Mouse (Mus musculus): ENCODE measurements around the gene Cntnap5c. TPM values are rescaled to one million over a fixed set of nuclear protein-coding genes. Genes with fewer than 3 reads are reported as not detected.
"Not testable (repeated sequence)": the region's sequence is repeated elsewhere in the genome, so short reads cannot be mapped to it uniquely, and the experiment has no call there.

The Cntnap5c gene
- polyA plus RNA-seq, 1 experiment from 2014 or later, result not detected

- H3K27ac ChIP-seq, result no peak overlapping the region
- no peaks in the 10 kb centered on the region for H3K27me3 ChIP-seq
- no peak for ATAC-seq (replicated peaks; ENCODE audit: insufficient number of reproducible peaks, insufficient read depth, low FRiP score, low read depth)
- no peaks in the 10 kb centered on the region for H3K4me1 ChIP-seq (replicated peaks)
- no peak overlapping the region for H3K9ac ChIP-seq
- H3K36me3 ChIP-seq, result no peaks in the 10 kb centered on the region
- H3K9me3 ChIP-seq (replicated peaks), result no peaks in the 10 kb centered on the region
- no peak overlapping the region for H3K4me2 ChIP-seq
- no peak overlapping the region for H3K4me3 ChIP-seq
These were observed 68.0 kb downstream of the Cntnap5c start for GRCm38 (mm10) chr17:57837090-57837971.

- not testable (repeated sequence) for H3K27me3 ChIP-seq; H3K4me1 ChIP-seq (replicated peaks); H3K9me3 ChIP-seq (replicated peaks); H3K4me2 ChIP-seq; H3K36me3 ChIP-seq; H3K9ac ChIP-seq; H3K27ac ChIP-seq; ATAC-seq (replicated peaks; ENCODE audit: insufficient number of reproducible peaks, insufficient read depth, low FRiP score, low read depth); H3K4me3 ChIP-seq
- no CpG with 5 or more reads among the region's 4 CpGs for WGBS
These were observed 86.4 kb downstream of the Cntnap5c start for GRCm38 (mm10) chr17:57855811-57856210.

- Histone ChIP-seq H3K4me1 (replicated peaks) (no peaks in the 10 kb centered on the region), H3K9ac (no peak overlapping the region)
These were observed 96.6 kb downstream of the Cntnap5c start for GRCm38 (mm10) chr17:57865996-57866395.

GRCm38 (mm10) chr17:57887742-57888389, 118.5 kb downstream of the Cntnap5c start:
- no peak for ATAC-seq (replicated peaks; ENCODE audit: insufficient number of reproducible peaks, insufficient read depth, low FRiP score, low read depth)

More at GRCm38 (mm10) chr17:57865996-57866395, 96.6 kb downstream of the Cntnap5c start:
- H3K27ac ChIP-seq, result no peak overlapping the region
- no peak overlapping the region for H3K4me3 ChIP-seq
- no peak for ATAC-seq (replicated peaks; ENCODE audit: insufficient number of reproducible peaks, insufficient read depth, low FRiP score, low read depth)
- H3K27me3 ChIP-seq, result no peaks in the 10 kb centered on the region
- H3K4me2 ChIP-seq, result no peak overlapping the region
- no peaks in the 10 kb centered on the region for H3K36me3 ChIP-seq
- no peaks in the 10 kb centered on the region for H3K9me3 ChIP-seq (replicated peaks)

GRCm38 (mm10) chr17:57911770-57912293, 142.5 kb downstream of the Cntnap5c start:
- Histone ChIP-seq H3K27me3 (no peaks in the 10 kb centered on the region), H3K36me3 (no peaks in the 10 kb centered on the region), H3K9me3 (replicated peaks) (no peaks in the 10 kb centered on the region), H3K4me3 (no peak overlapping the region), H3K9ac (no peak overlapping the region), H3K4me2 (no peak overlapping the region), H3K27ac (no peak overlapping the region), H3K4me1 (replicated peaks) (no peaks in the 10 kb centered on the region)
- ATAC-seq (replicated peaks; ENCODE audit: insufficient number of reproducible peaks, insufficient read depth, low FRiP score, low read depth), result no peak

More at GRCm38 (mm10) chr17:57887742-57888389, 118.5 kb downstream of the Cntnap5c start:
- H3K27ac ChIP-seq, result no peak overlapping the region
- H3K4me3 ChIP-seq, result no peak overlapping the region
- H3K9ac ChIP-seq, result no peak overlapping the region
- H3K4me2 ChIP-seq, result no peak overlapping the region
- no peaks in the 10 kb centered on the region for H3K27me3 ChIP-seq
- 65% methylated on average over 4 of the region's 4 CpGs for WGBS
- no peaks in the 10 kb centered on the region for H3K36me3 ChIP-seq
- no peaks in the 10 kb centered on the region for H3K9me3 ChIP-seq (replicated peaks)
- no peaks in the 10 kb centered on the region for H3K4me1 ChIP-seq (replicated peaks)

GRCm38 (mm10) chr17:57984230-57984629, 214.9 kb downstream of the Cntnap5c start:
- no peaks in the 10 kb centered on the region for H3K36me3 ChIP-seq
- no peaks in the 10 kb centered on the region for H3K9me3 ChIP-seq (replicated peaks)
- H3K4me2 ChIP-seq, result no peak overlapping the region
- H3K9ac ChIP-seq, result no peak overlapping the region
- ATAC-seq (replicated peaks; ENCODE audit: insufficient number of reproducible peaks, insufficient read depth, low FRiP score, low read depth), result no peak
- no peak overlapping the region for H3K27ac ChIP-seq
- H3K27me3 ChIP-seq, result no peaks in the 10 kb centered on the region
- H3K4me3 ChIP-seq, result no peak overlapping the region
- 71% methylated on average over 3 of the region's 3 CpGs for WGBS
- no peaks in the 10 kb centered on the region for H3K4me1 ChIP-seq (replicated peaks)

GRCm38 (mm10) chr17:57988420-57988819, 219.1 kb downstream of the Cntnap5c start:
- no peak overlapping the region for H3K4me3 ChIP-seq
- 43% methylated on average over 2 of the region's 2 CpGs for WGBS
- H3K4me2 ChIP-seq, result no peak overlapping the region
- no peaks in the 10 kb centered on the region for H3K36me3 ChIP-seq
- H3K9ac ChIP-seq, result no peak overlapping the region
- no peaks in the 10 kb centered on the region for H3K9me3 ChIP-seq (replicated peaks)
- H3K4me1 ChIP-seq (replicated peaks), result no peaks in the 10 kb centered on the region
- no peak overlapping the region for H3K27ac ChIP-seq
- H3K27me3 ChIP-seq, result no peaks in the 10 kb centered on the region
- no peak for ATAC-seq (replicated peaks; ENCODE audit: insufficient number of reproducible peaks, insufficient read depth, low FRiP score, low read depth)

GRCm38 (mm10) chr17:57996461-57996860, 227.1 kb downstream of the Cntnap5c start:
- Histone ChIP-seq H3K4me1 (replicated peaks) (no peaks in the 10 kb centered on the region), H3K9me3 (replicated peaks) (no peaks in the 10 kb centered on the region), H3K27ac (no peak overlapping the region), H3K9ac (no peak overlapping the region), H3K36me3 (no peaks in the 10 kb centered on the region), H3K27me3 (no peaks in the 10 kb centered on the region), H3K4me3 (no peak overlapping the region), H3K4me2 (no peak overlapping the region)
- no peak for ATAC-seq (replicated peaks; ENCODE audit: insufficient number of reproducible peaks, insufficient read depth, low FRiP score, low read depth)
- WGBS, result 47% methylated on average over 1 of the region's 1 CpGs

- Histone ChIP-seq H3K4me1 (replicated peaks) (no peaks in the 10 kb centered on the region), H3K27ac (no peak overlapping the region), H3K4me2 (no peak overlapping the region), H3K36me3 (no peaks in the 10 kb centered on the region), H3K27me3 (no peaks in the 10 kb centered on the region), H3K9me3 (replicated peaks) (no peaks in the 10 kb centered on the region), H3K4me3 (no peak overlapping the region), H3K9ac (no peak overlapping the region)
- ATAC-seq (replicated peaks; ENCODE audit: insufficient number of reproducible peaks, insufficient read depth, low FRiP score, low read depth), result no peak
- WGBS, result 64% methylated on average over 2 of the region's 2 CpGs
These were observed 229.7 kb downstream of the Cntnap5c start for GRCm38 (mm10) chr17:57999080-57999479.

GRCm38 (mm10) chr17:58002845-58003244, 233.5 kb downstream of the Cntnap5c start:
- Histone ChIP-seq H3K4me2 (no peak overlapping the region), H3K4me3 (no peak overlapping the region), H3K27ac (no peak overlapping the region), H3K27me3 (no peaks in the 10 kb centered on the region), H3K36me3 (no peaks in the 10 kb centered on the region), H3K4me1 (replicated peaks) (no peaks in the 10 kb centered on the region), H3K9ac (no peak overlapping the region), H3K9me3 (replicated peaks) (no peaks in the 10 kb centered on the region)
- 74% methylated on average over 5 of the region's 5 CpGs for WGBS
- ATAC-seq (replicated peaks; ENCODE audit: insufficient number of reproducible peaks, insufficient read depth, low FRiP score, low read depth), result no peak

- H3K4me3 ChIP-seq, result no peak overlapping the region
- no peak overlapping the region for H3K4me2 ChIP-seq
- no peaks in the 10 kb centered on the region for H3K9me3 ChIP-seq (replicated peaks)
- H3K27ac ChIP-seq, result no peak overlapping the region
- no peaks in the 10 kb centered on the region for H3K27me3 ChIP-seq
- H3K4me1 ChIP-seq (replicated peaks), result no peaks in the 10 kb centered on the region
- no peak for ATAC-seq (replicated peaks; ENCODE audit: insufficient number of reproducible peaks, insufficient read depth, low FRiP score, low read depth)
- WGBS, result 74% methylated on average over 1 of the region's 1 CpGs
- H3K36me3 ChIP-seq, result no peaks in the 10 kb centered on the region
- H3K9ac ChIP-seq, result no peak overlapping the region
These were observed 234.0 kb downstream of the Cntnap5c start for GRCm38 (mm10) chr17:58003322-58003721.

Data from heart, embryonic 15.5 days (tissue).